Mouse (Mus musculus) myocyte (in vitro differentiated cells): ENCODE measurements at regions not wholly inside any gene's neighbourhood (a gene's known extent, or its start where the extent isn't known, plus 50 kb on each side); places are given as distances from the start of the nearest gene placed in this dataset.

Experiments used
- H3K27me3 ChIP-seq: one replicate; pipeline ENCODE4 v1.6.1; 2011; ENCODE audit not compliant: control insufficient read depth, insufficient read depth, insufficient read length
- H3K36me3 ChIP-seq: one replicate; pipeline ENCODE4 v1.6.1; 2011; ENCODE audit not compliant: control insufficient read depth, insufficient read depth
- H3K4me2 ChIP-seq: one replicate; pipeline ENCODE4 v1.6.1; 2011; ENCODE audit warnings: low read depth, control low read depth
- H3K4me3 ChIP-seq: one replicate; pipeline ENCODE4 v1.5.1; 2011; ENCODE audit warnings: mild to moderate bottlenecking, control low read depth, moderate library complexity
- H3K79me2 ChIP-seq: one replicate; pipeline ENCODE4 v1.6.1; 2011; ENCODE audit not compliant: control insufficient read depth, insufficient read depth
- H3ac ChIP-seq: one replicate; pipeline ENCODE4 v1.6.1; 2011; ENCODE audit not compliant: control insufficient read depth, insufficient read length
- CEBPB ChIP-seq: IDR thresholded peaks from 2 replicates; pipeline ENCODE4 v1.6.1; 2011; ENCODE audit warnings: mild to moderate bottlenecking, moderate library complexity; ENCODE audit not compliant: poor library complexity, insufficient read depth, severe bottlenecking
- E2F4 ChIP-seq: IDR thresholded peaks from one replicate; pipeline ENCODE4 v1.6.1; 2011; ENCODE audit warnings: mild to moderate bottlenecking, control low read depth, moderate library complexity; ENCODE audit not compliant: insufficient read depth
- MAX ChIP-seq: IDR thresholded peaks from one replicate; pipeline ENCODE4 v1.6.1; 2011; ENCODE audit warnings: low read depth, mild to moderate bottlenecking, control low read depth
- MYOD1 ChIP-seq, 3 experiments: IDR thresholded peaks; one replicate each; pipeline ENCODE4 v1.6.1; 2011; ENCODE audit warnings: control low read depth in 2 of 3, low read depth in 2 of 3, mild to moderate bottlenecking in 2 of 3, moderate library complexity in 1 of 3; ENCODE audit not compliant: insufficient read length in 2 of 3, control insufficient read depth in 1 of 3
- MYOG ChIP-seq, 3 experiments: IDR thresholded peaks; one replicate each; pipeline ENCODE4 v1.6.1; 2011; ENCODE audit warnings: control low read depth in 2 of 3, low read depth in 2 of 3, mild to moderate bottlenecking in 2 of 3; ENCODE audit not compliant: insufficient read length in 2 of 3, control insufficient read depth in 1 of 3, insufficient read depth in 1 of 3
- POLR2A ChIP-seq: IDR thresholded peaks from one replicate; pipeline ENCODE4 v1.6.1; 2011; ENCODE audit warnings: low read depth, mild to moderate bottlenecking, control low read depth, moderate library complexity; ENCODE audit not compliant: insufficient read length
- POLR2AphosphoS2 ChIP-seq: IDR thresholded peaks from one replicate; pipeline ENCODE4 v1.6.1; 2011; ENCODE audit warnings: low read depth, control low read depth; ENCODE audit not compliant: insufficient read length
- REST ChIP-seq: IDR thresholded peaks from one replicate; pipeline ENCODE4 v1.6.1; 2011; ENCODE audit warnings: mild to moderate bottlenecking, control low read depth, moderate library complexity; ENCODE audit not compliant: insufficient read depth, insufficient read length
- SRF ChIP-seq: IDR thresholded peaks from one replicate; pipeline ENCODE4 v1.6.1; 2011; ENCODE audit warnings: low read depth; ENCODE audit not compliant: control insufficient read depth, insufficient read length
- TCF12 ChIP-seq: IDR thresholded peaks from one replicate; pipeline ENCODE4 v1.6.1; 2011; ENCODE audit warnings: mild to moderate bottlenecking, control low read depth; ENCODE audit not compliant: poor library complexity, insufficient read depth, severe bottlenecking
- TCF3 ChIP-seq: IDR thresholded peaks from one replicate; pipeline ENCODE4 v1.6.1; 2011; ENCODE audit warnings: low read depth, control low read depth; ENCODE audit not compliant: insufficient read length
- USF1 ChIP-seq: IDR thresholded peaks from one replicate; pipeline ENCODE4 v1.6.1; 2011; ENCODE audit warnings: low read depth, mild to moderate bottlenecking, control low read depth, moderate library complexity

- H3K4me3 ChIP-seq = no peak overlapping the region
- TF ChIP-seq MAX = no peak
- TF ChIP-seq POLR2A = no peak
- TF ChIP-seq POLR2AphosphoS2 = no peak
- no peak for TF ChIP-seq TCF3
- TF ChIP-seq SRF = no peak
- no peak for TF ChIP-seq CEBPB
- no peak for TF ChIP-seq MYOG (IDR thresholded peaks at IDR 0.05; ENCODE audit: control insufficient read depth in 1 of 3, insufficient read depth in 1 of 3, insufficient read length in 2 of 3, low read depth in 2 of 3)
- H3K27me3 ChIP-seq = no peaks in the 10 kb centered on the region
- H3ac ChIP-seq = no peak overlapping the region
- H3K79me2 ChIP-seq = no peaks in the 10 kb centered on the region
- H3K4me2 ChIP-seq = no peak overlapping the region
- no peaks in the 10 kb centered on the region for H3K36me3 ChIP-seq
Observed at GRCm38 (mm10) chr10:98701285-98701684, 212.9 kb upstream of the Atp2b1 start.

GRCm38 (mm10) chr10:98702470-98703215 is 211.6 kb upstream of the Atp2b1 start:
- no peak overlapping the region for H3K4me3 ChIP-seq
- no peak overlapping the region for H3ac ChIP-seq
- H3K27me3 ChIP-seq = no peaks in the 10 kb centered on the region
- H3K4me2 ChIP-seq = no peak overlapping the region
- TF ChIP-seq USF1 (no peak), POLR2A (no peak), REST (no peak), CEBPB (peak; percentile 61; the same call in 1 of the 2 replicates), E2F4 (no peak), MYOD1 (IDR thresholded peaks at IDR 0.05; ENCODE audit: control insufficient read depth in 1 of 3, insufficient read length in 2 of 3, low read depth in 2 of 3) (no peak), SRF (no peak), MYOG (IDR thresholded peaks at IDR 0.05; ENCODE audit: control insufficient read depth in 1 of 3, insufficient read depth in 1 of 3, insufficient read length in 2 of 3, low read depth in 2 of 3) (no peak)
- H3K36me3 ChIP-seq = no peaks in the 10 kb centered on the region
- no peaks in the 10 kb centered on the region for H3K79me2 ChIP-seq

GRCm38 (mm10) chr10:98703642-98704293 is 210.4 kb upstream of the Atp2b1 start:
- Histone ChIP-seq H3K27me3 (no peaks in the 10 kb centered on the region), H3K36me3 (no peaks in the 10 kb centered on the region), H3K79me2 (no peaks in the 10 kb centered on the region), H3ac (no peak overlapping the region), H3K4me3 (no peak overlapping the region), H3K4me2 (no peak overlapping the region)
- TF ChIP-seq CEBPB (no peak), MYOG (IDR thresholded peaks at IDR 0.05; ENCODE audit: control insufficient read depth in 1 of 3, insufficient read depth in 1 of 3, insufficient read length in 2 of 3, low read depth in 2 of 3) (no peak)

DNA sequence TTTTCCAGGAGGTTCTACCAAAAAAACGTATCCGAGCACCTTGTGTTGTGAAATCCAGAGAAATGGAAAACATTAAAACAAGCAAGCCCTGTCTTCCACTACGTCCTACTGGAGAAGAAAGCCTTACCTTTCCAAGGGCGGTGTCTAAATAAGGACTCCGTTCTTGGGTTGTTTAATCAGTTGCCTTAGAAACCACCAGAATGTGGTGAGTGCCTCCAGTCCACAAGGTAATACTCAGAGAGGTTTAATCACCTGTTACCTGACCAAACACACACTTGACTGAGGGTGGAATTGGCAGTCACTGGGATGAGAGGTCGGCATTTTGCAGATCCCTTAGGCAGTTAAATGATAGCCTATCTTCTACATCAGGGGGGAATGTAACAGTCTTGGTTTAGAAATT is 209.6 kb upstream of the Atp2b1 start:
- H3K4me2 ChIP-seq = no peak overlapping the region
- H3K27me3 ChIP-seq = no peaks in the 10 kb centered on the region
- no peaks in the 10 kb centered on the region for H3K79me2 ChIP-seq
- no peaks in the 10 kb centered on the region for H3K36me3 ChIP-seq
- no peak overlapping the region for H3K4me3 ChIP-seq
- no peak overlapping the region for H3ac ChIP-seq
- no peak for TF ChIP-seq MYOG (IDR thresholded peaks at IDR 0.05; ENCODE audit: control insufficient read depth in 1 of 3, insufficient read depth in 1 of 3, insufficient read length in 2 of 3, low read depth in 2 of 3)
- no peak for TF ChIP-seq TCF3

- no peak overlapping the region for H3K4me2 ChIP-seq
- no peaks in the 10 kb centered on the region for H3K36me3 ChIP-seq
- no peaks in the 10 kb centered on the region for H3K79me2 ChIP-seq
- no peak overlapping the region for H3ac ChIP-seq
- no peaks in the 10 kb centered on the region for H3K27me3 ChIP-seq
- TF ChIP-seq REST (no peak), MAX (no peak), SRF (no peak), MYOD1 (IDR thresholded peaks at IDR 0.05; ENCODE audit: control insufficient read depth in 1 of 3, insufficient read length in 2 of 3, low read depth in 2 of 3) (no peak), TCF12 (no peak)
- no peak overlapping the region for H3K4me3 ChIP-seq
Observed at GRCm38 (mm10) chr10:98717856-98718255, 196.3 kb upstream of the Atp2b1 start.
